Mouse (Mus musculus): ENCODE data around the gene Ptk7. TPM values are rescaled to one million over a fixed set of nuclear protein-coding genes. Genes with fewer than 3 reads are reported as not detected.

Ptk7 gene
- polyA plus RNA-seq, 1 experiment from 2014 or later: 37.6 TPM

GRCm38 (mm10) chr17:46661981-46662380 lies 32.7 kb upstream of the Ptk7 start:
- Histone ChIP-seq H3K9me3 (ENCODE audit: control insufficient read depth, low read depth, low read length) (no peaks in the 10 kb centered on the region), H3K27me3 (ENCODE audit: control insufficient read depth, insufficient read depth, low read length) (no peaks in the 10 kb centered on the region), H3K27ac (ENCODE audit: low read length) (no peak overlapping the region), H3K4me1 (ENCODE audit: control insufficient read depth, insufficient read depth, low read length) (no peaks in the 10 kb centered on the region), H3K4me3 (ENCODE audit: low read depth, low read length) (no peak overlapping the region), H3K9ac (replicated peaks; ENCODE audit: low read depth, low read length) (no peak overlapping the region), H3K36me3 (ENCODE audit: control insufficient read depth, insufficient read depth, low read length) (peaks cover 79% of the 10 kb centered on the region), H3K4me2 (replicated peaks; ENCODE audit: low read depth, low read length) (no peak overlapping the region)
- ATAC-seq (ENCODE audit: insufficient number of reproducible peaks, insufficient read depth, low FRiP score, low read depth): no peak
- 95% methylated on average over 12 of the region's 12 CpGs for WGBS

DNA sequence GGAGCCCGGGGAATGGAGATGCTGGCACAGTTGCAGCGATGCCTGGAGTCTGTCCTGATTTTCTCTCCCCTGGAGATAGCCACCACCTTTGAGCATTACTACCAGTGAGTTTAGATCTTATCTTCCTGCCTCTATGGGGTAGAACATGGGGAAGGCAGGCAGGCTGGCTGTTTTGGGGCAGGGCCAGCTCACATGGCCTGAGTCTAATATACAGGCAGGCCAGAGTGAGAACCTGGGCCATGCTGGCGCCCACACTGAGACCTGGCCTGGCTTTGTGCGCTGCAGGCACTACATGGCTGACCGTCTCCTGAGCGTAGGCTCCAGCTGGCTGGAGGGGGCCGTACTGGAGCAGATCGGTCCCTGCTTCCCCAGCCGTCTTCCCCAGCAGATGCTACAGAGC lies 32.0 kb upstream of the Ptk7 start:
- no peak overlapping the region for H3K27ac ChIP-seq (ENCODE audit: low read length)
- H3K4me2 ChIP-seq (replicated peaks; ENCODE audit: low read depth, low read length): no peak overlapping the region
- H3K4me1 ChIP-seq (ENCODE audit: control insufficient read depth, insufficient read depth, low read length): no peaks in the 10 kb centered on the region
- 96% methylated on average over 9 of the region's 9 CpGs for WGBS
- H3K9me3 ChIP-seq (ENCODE audit: control insufficient read depth, low read depth, low read length): no peaks in the 10 kb centered on the region
- no peak for ATAC-seq (ENCODE audit: insufficient number of reproducible peaks, insufficient read depth, low FRiP score, low read depth)
- H3K36me3 ChIP-seq (ENCODE audit: control insufficient read depth, insufficient read depth, low read length): peaks cover 85% of the 10 kb centered on the region
- no peak overlapping the region for H3K9ac ChIP-seq (replicated peaks; ENCODE audit: low read depth, low read length)
- no peaks in the 10 kb centered on the region for H3K27me3 ChIP-seq (ENCODE audit: control insufficient read depth, insufficient read depth, low read length)
- no peak overlapping the region for H3K4me3 ChIP-seq (ENCODE audit: low read depth, low read length)

GRCm38 (mm10) chr17:46656054-46656453 lies 26.8 kb upstream of the Ptk7 start:
- Histone ChIP-seq H3K27ac (ENCODE audit: low read length) (no peak overlapping the region), H3K27me3 (ENCODE audit: control insufficient read depth, insufficient read depth, low read length) (no peaks in the 10 kb centered on the region), H3K9ac (replicated peaks; ENCODE audit: low read depth, low read length) (no peak overlapping the region), H3K4me3 (ENCODE audit: low read depth, low read length) (no peak overlapping the region), H3K4me1 (ENCODE audit: control insufficient read depth, insufficient read depth, low read length) (peaks cover 18% of the 10 kb centered on the region), H3K36me3 (ENCODE audit: control insufficient read depth, insufficient read depth, low read length) (peaks cover 87% of the 10 kb centered on the region), H3K4me2 (replicated peaks; ENCODE audit: low read depth, low read length) (no peak overlapping the region), H3K9me3 (ENCODE audit: control insufficient read depth, low read depth, low read length) (no peaks in the 10 kb centered on the region)
- no peak for ATAC-seq (ENCODE audit: insufficient number of reproducible peaks, insufficient read depth, low FRiP score, low read depth)
- 74% methylated on average over 6 of the region's 6 CpGs for WGBS

DNA sequence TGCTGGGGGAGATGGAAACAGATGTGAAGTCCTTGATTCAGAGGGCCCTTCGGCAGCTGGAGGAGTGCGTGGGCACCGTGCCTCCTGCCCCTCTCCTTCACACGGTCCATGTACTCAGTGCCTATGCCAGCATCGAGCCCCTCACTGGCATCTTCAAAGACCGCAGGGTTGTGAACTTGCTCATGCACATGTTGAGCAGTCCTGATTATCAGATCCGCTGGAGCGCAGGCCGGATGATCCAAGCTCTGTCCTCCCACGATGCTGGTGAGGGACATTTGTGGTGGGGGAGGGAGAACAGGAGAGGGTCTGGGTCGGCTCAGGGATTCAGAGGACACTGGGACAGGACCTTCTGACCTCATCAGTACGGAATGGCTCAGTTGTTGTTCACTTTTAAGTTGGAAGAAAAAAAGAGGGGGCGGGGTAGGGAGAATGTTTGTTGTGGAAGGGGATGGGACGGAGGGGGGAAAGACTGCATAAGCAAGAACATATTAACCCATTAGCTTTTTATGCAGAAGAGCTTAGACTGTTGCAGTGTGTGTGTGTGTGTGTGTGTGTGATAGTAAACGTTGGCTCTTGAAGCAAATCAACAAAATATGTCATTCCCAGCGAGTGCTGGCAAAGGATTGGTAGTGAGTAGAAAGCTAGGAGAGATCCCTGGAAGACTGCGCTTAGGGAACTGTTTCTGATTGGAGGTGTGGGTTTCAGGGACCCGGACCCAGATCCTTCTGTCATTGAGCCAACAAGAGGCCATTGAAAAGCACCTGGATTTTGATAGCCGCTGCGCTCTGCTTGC lies 22.6 kb upstream of the Ptk7 start:
- no peak for ATAC-seq (ENCODE audit: insufficient number of reproducible peaks, insufficient read depth, low FRiP score, low read depth)
- peak overlapping the region; percentile 75 for H3K4me2 ChIP-seq (replicated peaks; ENCODE audit: low read depth, low read length)
- no peaks in the 10 kb centered on the region for H3K27me3 ChIP-seq (ENCODE audit: control insufficient read depth, insufficient read depth, low read length)
- WGBS: 70% methylated on average over 20 of the region's 20 CpGs
- H3K9ac ChIP-seq (replicated peaks; ENCODE audit: low read depth, low read length): peak overlapping the region; percentile 86
- H3K9me3 ChIP-seq (ENCODE audit: control insufficient read depth, low read depth, low read length): no peaks in the 10 kb centered on the region
- peaks cover 28% of the 10 kb centered on the region for H3K4me1 ChIP-seq (ENCODE audit: control insufficient read depth, insufficient read depth, low read length)
- peaks cover 54% of the 10 kb centered on the region for H3K36me3 ChIP-seq (ENCODE audit: control insufficient read depth, insufficient read depth, low read length)
- peak overlapping the region; percentile 83 for H3K4me3 ChIP-seq (ENCODE audit: low read depth, low read length)
- H3K27ac ChIP-seq (ENCODE audit: low read length): no peak overlapping the region

DNA sequence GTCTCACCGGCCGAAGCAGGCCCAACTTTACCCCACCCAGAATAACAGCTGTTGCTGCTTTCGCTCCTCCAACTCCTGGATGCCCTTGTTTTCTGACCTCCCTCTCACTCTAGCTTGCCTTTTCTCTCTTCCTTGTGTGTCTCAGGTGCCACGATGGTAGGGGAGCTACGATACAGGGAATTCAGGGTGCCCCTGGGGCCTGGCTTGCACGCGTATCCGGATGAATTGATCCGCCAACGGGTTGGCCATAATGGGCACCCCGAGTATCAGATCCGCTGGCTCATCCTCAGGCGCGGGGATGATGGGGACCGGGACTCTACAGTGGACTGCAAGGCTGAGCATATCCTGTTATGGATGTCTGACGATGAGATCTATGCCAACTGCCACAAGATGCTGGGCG lies 22.0 kb upstream of the Ptk7 start:
- Histone ChIP-seq H3K9me3 (ENCODE audit: control insufficient read depth, low read depth, low read length) (no peaks in the 10 kb centered on the region), H3K36me3 (ENCODE audit: control insufficient read depth, insufficient read depth, low read length) (peaks cover 48% of the 10 kb centered on the region), H3K27me3 (ENCODE audit: control insufficient read depth, insufficient read depth, low read length) (no peaks in the 10 kb centered on the region), H3K4me1 (ENCODE audit: control insufficient read depth, insufficient read depth, low read length) (peaks cover 33% of the 10 kb centered on the region), H3K9ac (replicated peaks; ENCODE audit: low read depth, low read length) (peak overlapping the region; percentile 86), H3K4me2 (replicated peaks; ENCODE audit: low read depth, low read length) (peak overlapping the region; percentile 75), H3K4me3 (ENCODE audit: low read depth, low read length) (peak overlapping the region; percentile 83), H3K27ac (ENCODE audit: low read length) (peak overlapping the region; percentile 86)
- ATAC-seq (ENCODE audit: insufficient number of reproducible peaks, insufficient read depth, low FRiP score, low read depth): no peak
- 72% methylated on average over 17 of the region's 17 CpGs for WGBS

DNA sequence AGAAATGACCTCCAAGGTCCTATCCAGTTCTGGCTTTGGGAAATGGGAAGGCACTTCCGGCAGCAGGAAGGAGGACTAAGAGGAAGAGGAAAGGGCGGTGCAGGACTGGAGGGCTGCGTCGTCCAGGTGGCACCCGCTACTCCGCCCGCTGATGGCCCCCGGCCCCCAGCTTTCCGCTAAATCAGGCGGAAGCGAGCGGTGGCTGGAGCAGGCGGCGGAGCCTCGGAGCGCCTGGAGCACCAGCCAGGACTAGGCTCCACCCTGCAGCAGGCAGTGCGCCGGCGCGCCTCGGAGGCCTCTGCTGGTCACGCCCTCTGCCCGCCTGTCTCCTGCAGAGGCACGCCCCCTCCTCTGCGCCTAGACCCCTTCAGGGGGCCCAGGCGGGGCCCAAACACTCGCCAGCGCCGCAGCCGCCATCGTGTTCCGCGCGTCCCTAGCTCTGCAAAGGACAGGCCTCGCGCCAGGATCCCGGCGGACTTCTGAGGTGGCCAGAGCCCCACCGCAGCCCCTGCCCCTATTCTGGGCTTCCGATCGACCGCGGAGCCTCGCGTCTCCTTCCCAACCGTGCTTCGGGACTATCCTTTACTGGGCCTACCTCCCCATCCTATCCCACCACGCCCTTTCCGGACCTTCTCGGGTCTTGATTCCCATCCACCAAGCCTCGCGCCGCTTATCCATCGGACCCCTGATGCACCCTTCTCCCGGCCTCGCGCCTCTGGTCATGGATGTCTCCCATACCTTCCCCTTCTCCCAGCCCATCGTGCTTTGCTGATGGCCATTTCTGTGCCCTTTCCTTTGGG lies 21.1 kb upstream of the Ptk7 start, which contains the start of gene Cul7:
Gene Cul7, plus strand, starts transcription at position 106 of the 800 bp plus-strand sequence.
- Histone ChIP-seq H3K27ac (ENCODE audit: low read length) (peak within 1 kb of the TSS; percentile 86), H3K36me3 (ENCODE audit: control insufficient read depth, insufficient read depth, low read length) (peaks cover 39% of the 10 kb centered on the region), H3K27me3 (ENCODE audit: control insufficient read depth, insufficient read depth, low read length) (no peaks in the 10 kb centered on the region), H3K4me3 (ENCODE audit: low read depth, low read length) (peak within 1 kb of the TSS; percentile 83), H3K4me1 (ENCODE audit: control insufficient read depth, insufficient read depth, low read length) (peaks cover 33% of the 10 kb centered on the region), H3K9me3 (ENCODE audit: control insufficient read depth, low read depth, low read length) (no peaks in the 10 kb centered on the region), H3K4me2 (replicated peaks; ENCODE audit: low read depth, low read length) (peak within 1 kb of the TSS; percentile 75), H3K9ac (replicated peaks; ENCODE audit: low read depth, low read length) (peak within 1 kb of the TSS; percentile 86)
- under 1% methylated on average over 54 of the region's 58 CpGs for WGBS
- peak; percentile 94 for ATAC-seq (ENCODE audit: insufficient number of reproducible peaks, insufficient read depth, low FRiP score, low read depth)

DNA sequence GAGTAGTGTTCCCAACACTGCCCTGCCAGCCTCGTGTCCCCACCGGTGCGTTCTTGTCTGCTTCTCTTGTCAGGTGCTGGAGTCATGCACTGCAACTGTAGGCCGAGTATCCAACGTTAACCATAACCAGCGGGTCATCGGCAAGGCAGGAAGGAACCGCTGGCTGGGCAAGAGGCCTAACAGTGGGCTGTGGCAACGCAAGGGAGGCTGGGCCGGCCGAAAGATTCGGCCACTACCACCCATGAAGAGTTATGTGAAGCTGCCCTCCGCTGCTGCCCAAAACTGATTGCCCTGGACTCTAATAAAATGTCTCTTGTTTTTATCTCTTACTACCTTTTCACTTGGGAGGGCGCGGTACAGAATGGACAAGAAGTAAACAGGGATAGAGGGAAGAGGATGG lies 20.5 kb upstream of the Ptk7 start:
- peaks cover 36% of the 10 kb centered on the region for H3K36me3 ChIP-seq (ENCODE audit: control insufficient read depth, insufficient read depth, low read length)
- no peaks in the 10 kb centered on the region for H3K27me3 ChIP-seq (ENCODE audit: control insufficient read depth, insufficient read depth, low read length)
- H3K9ac ChIP-seq (replicated peaks; ENCODE audit: low read depth, low read length): peak overlapping the region; percentile 86; the same call in 1 of the 2 replicates
- peaks cover 37% of the 10 kb centered on the region for H3K4me1 ChIP-seq (ENCODE audit: control insufficient read depth, insufficient read depth, low read length)
- ATAC-seq (ENCODE audit: insufficient number of reproducible peaks, insufficient read depth, low FRiP score, low read depth): no peak
- WGBS: 26% methylated on average over 15 of the region's 15 CpGs
- peak overlapping the region; percentile 83 for H3K4me3 ChIP-seq (ENCODE audit: low read depth, low read length)
- peak overlapping the region; percentile 86 for H3K27ac ChIP-seq (ENCODE audit: low read length)
- H3K9me3 ChIP-seq (ENCODE audit: control insufficient read depth, low read depth, low read length): no peaks in the 10 kb centered on the region
- H3K4me2 ChIP-seq (replicated peaks; ENCODE audit: low read depth, low read length): peak overlapping the region; percentile 75

DNA sequence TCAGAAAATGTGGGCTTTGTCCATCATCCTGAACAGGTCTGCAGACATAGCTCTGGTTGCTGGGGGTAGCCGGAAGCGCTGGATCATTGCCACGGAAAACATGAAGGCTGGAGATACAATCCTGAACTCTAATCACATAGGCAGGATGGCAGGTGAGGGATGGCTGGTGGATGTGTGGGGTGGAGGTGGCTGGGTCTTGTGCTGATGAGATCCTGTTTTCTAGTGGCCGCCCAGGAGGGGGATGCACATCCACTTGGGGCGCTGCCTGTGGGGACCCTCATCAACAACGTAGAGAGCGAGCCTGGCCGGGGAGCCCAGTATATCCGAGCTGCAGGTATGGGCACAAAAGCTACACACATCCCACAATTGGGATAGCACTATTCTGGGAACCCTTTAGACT lies 19.1 kb upstream of the Ptk7 start:
- H3K4me1 ChIP-seq (ENCODE audit: control insufficient read depth, insufficient read depth, low read length): peaks cover 44% of the 10 kb centered on the region
- no peak overlapping the region for H3K4me3 ChIP-seq (ENCODE audit: low read depth, low read length)
- no peak overlapping the region for H3K27ac ChIP-seq (ENCODE audit: low read length)
- whole genome bisulfite sequencing: 91% methylated on average over 9 of the region's 9 CpGs
- H3K9me3 ChIP-seq (ENCODE audit: control insufficient read depth, low read depth, low read length): no peaks in the 10 kb centered on the region
- H3K9ac ChIP-seq (replicated peaks; ENCODE audit: low read depth, low read length): no peak overlapping the region
- peaks cover 23% of the 10 kb centered on the region for H3K36me3 ChIP-seq (ENCODE audit: control insufficient read depth, insufficient read depth, low read length)
- no peak for ATAC-seq (ENCODE audit: insufficient number of reproducible peaks, insufficient read depth, low FRiP score, low read depth)
- H3K4me2 ChIP-seq (replicated peaks; ENCODE audit: low read depth, low read length): no peak overlapping the region
- no peaks in the 10 kb centered on the region for H3K27me3 ChIP-seq (ENCODE audit: control insufficient read depth, insufficient read depth, low read length)

Measured in stomach, embryonic 14.5 days (tissue).